Mouse (Mus musculus) stomach, embryonic 14.5 days (tissue): Measurements from ENCODE around the gene Cpn1. TPM values are rescaled to one million over a fixed set of nuclear protein-coding genes. Genes with fewer than 3 reads are reported as not detected.

Source experiments
- ATAC-seq: fragments of 200-750 bp; cut with Nextera tagmentation; 2 replicates; pipeline ENCODE4 v1.8.0; 2017; ENCODE audit warnings: low read depth, moderate TSS enrichment; ENCODE audit not compliant: insufficient number of reproducible peaks, insufficient read depth, low FRiP score
- H3K27ac ChIP-seq: fragments of 300-500 bp; sonication (generic); 2 replicates; pipeline ENCODE4 v1.5.1; 2014; ENCODE audit warnings: mild to moderate bottlenecking, low read length, moderate library complexity, mixed read lengths
- H3K27me3 ChIP-seq: fragments of 300-500 bp; sonication (generic); 2 replicates; pipeline ENCODE4 v1.6.1; 2014; ENCODE audit warnings: low read length, control low read depth, mixed read lengths; ENCODE audit not compliant: control insufficient read depth, insufficient read depth
- H3K36me3 ChIP-seq: fragments of 300-500 bp; sonication (generic); 2 replicates; pipeline ENCODE4 v1.6.1; 2014; ENCODE audit warnings: mild to moderate bottlenecking, control low read depth, low read length, moderate library complexity, mixed read lengths; ENCODE audit not compliant: control insufficient read depth, insufficient read depth
- H3K4me1 ChIP-seq: fragments of 300-500 bp; sonication (generic); 2 replicates; pipeline ENCODE4 v1.6.1; 2014; ENCODE audit warnings: low read length, control low read depth, mixed read lengths; ENCODE audit not compliant: control insufficient read depth, insufficient read depth
- H3K4me2 ChIP-seq: fragments of 300-500 bp; sonication (generic); replicated peaks from 2 replicates; pipeline ENCODE4 v1.6.1; 2014; ENCODE audit warnings: low read depth, low read length, control low read depth
- H3K4me3 ChIP-seq: fragments of 300-500 bp; sonication (generic); 2 replicates; pipeline ENCODE4 v1.5.1; 2014; ENCODE audit warnings: low read depth, low read length, control low read depth
- H3K9ac ChIP-seq: fragments of 300-500 bp; sonication (generic); replicated peaks from 2 replicates; pipeline ENCODE4 v1.6.1; 2014; ENCODE audit warnings: low read depth, mild to moderate bottlenecking, control low read depth, low read length, moderate library complexity, mixed read lengths
- H3K9me3 ChIP-seq: fragments of 300-500 bp; sonication (generic); 2 replicates; pipeline ENCODE4 v1.6.1; 2016; ENCODE audit warnings: low read depth, low read length, control low read depth; ENCODE audit not compliant: control insufficient read depth
- WGBS: fragments of 180-500 bp; shearing (Covaris S2); extraction: QIAGEN DNeasy Blood & Tissue Kit; methylation state at CpG from one replicate; pipeline ENCODE4 v1.1.7; 2014; 5-methylcytosine and 5-hydroxymethylcytosine counted together
- polyA plus RNA-seq: library from polyadenylated mRNA; unstranded; fragments of >200 nt; fragmentation: Nextera tagmentation; extraction: Ambion mirVana; gene quantifications from 2 replicates; pipeline ENCODE4 v1.2.1, GENCODE M21; 2014

The Cpn1 gene
- polyA plus RNA-seq, 1 experiment from 2014 or later: 46.3 TPM

- Histone ChIP-seq H3K4me1 (peaks cover 13% of the 10 kb centered on the region), H3K4me3 (peak within 1 kb of the TSS; percentile 68), H3K9ac (peak within 1 kb of the TSS; percentile 76), H3K27ac (peak within 1 kb of the TSS; percentile 21; the same call in 1 of the 2 replicates), H3K9me3 (no peaks in the 10 kb centered on the region), H3K4me2 (peak within 1 kb of the TSS; percentile 76), H3K27me3 (no peaks in the 10 kb centered on the region), H3K36me3 (no peaks in the 10 kb centered on the region)
- peak; percentile 82 for ATAC-seq
- 5% methylated on average over 62 of the region's 94 CpGs for WGBS
These were observed 46.3 kb downstream of the Cpn1 start, which contains the start of gene Dnmbp for GRCm38 (mm10) chr19:43939769-43940689. Gene Dnmbp, minus strand, starts transcription at chr19:43940191.

- H3K27me3 ChIP-seq: no peaks in the 10 kb centered on the region
These were observed 47.1 kb downstream of the Cpn1 start for GRCm38 (mm10) chr19:43939171-43939768.

GRCm38 (mm10) chr19:43938355-43938754, 48.0 kb downstream of the Cpn1 start:
- Histone ChIP-seq H3K9ac (no peak overlapping the region), H3K4me1 (peaks cover 13% of the 10 kb centered on the region), H3K27ac (no peak overlapping the region), H3K4me2 (peak overlapping the region; percentile 76), H3K9me3 (no peaks in the 10 kb centered on the region), H3K36me3 (no peaks in the 10 kb centered on the region), H3K27me3 (no peaks in the 10 kb centered on the region), H3K4me3 (no peak overlapping the region)
- ATAC-seq: no peak
- whole genome bisulfite sequencing: 18% methylated on average over 11 of the region's 11 CpGs

More at GRCm38 (mm10) chr19:43939171-43939768, 47.1 kb downstream of the Cpn1 start:
- Histone ChIP-seq H3K9ac (peak overlapping the region; percentile 76), H3K36me3 (no peaks in the 10 kb centered on the region), H3K4me1 (peaks cover 13% of the 10 kb centered on the region), H3K4me2 (peak overlapping the region; percentile 76), H3K4me3 (peak overlapping the region; percentile 68), H3K27ac (no peak overlapping the region), H3K9me3 (no peaks in the 10 kb centered on the region)
- WGBS: 18% methylated on average over 16 of the region's 16 CpGs
- peak; percentile 24; the same call in 1 of the 2 replicates for ATAC-seq

GRCm38 (mm10) chr19:43930926-43931325, 55.4 kb downstream of the Cpn1 start:
- Histone ChIP-seq H3K9me3 (no peaks in the 10 kb centered on the region), H3K36me3 (no peaks in the 10 kb centered on the region), H3K4me3 (no peak overlapping the region), H3K4me1 (0 out of 2 replicates have a peak, but pooled peaks cover 3% of the 10 kb centered on the region), H3K9ac (no peak overlapping the region), H3K27me3 (no peaks in the 10 kb centered on the region), H3K27ac (no peak overlapping the region), H3K4me2 (no peak overlapping the region)
- ATAC-seq: no peak
- 97% methylated on average over 6 of the region's 6 CpGs for WGBS

GRCm38 (mm10) chr19:43930366-43930765, 56.0 kb downstream of the Cpn1 start:
- no peak overlapping the region for H3K9ac ChIP-seq
- WGBS: 10% methylated on average over 7 of the region's 7 CpGs
- ATAC-seq: no peak
- no peaks in the 10 kb centered on the region for H3K27me3 ChIP-seq
- no peaks in the 10 kb centered on the region for H3K9me3 ChIP-seq
- H3K36me3 ChIP-seq: no peaks in the 10 kb centered on the region
- H3K4me1 ChIP-seq: 0 out of 2 replicates have a peak, but pooled peaks cover 3% of the 10 kb centered on the region
- no peak overlapping the region for H3K27ac ChIP-seq
- H3K4me3 ChIP-seq: no peak overlapping the region
- no peak overlapping the region for H3K4me2 ChIP-seq

- no peak overlapping the region for H3K27ac ChIP-seq
- no peaks in the 10 kb centered on the region for H3K36me3 ChIP-seq
- WGBS: 34% methylated on average over 11 of the region's 11 CpGs
- H3K4me1 ChIP-seq: 0 out of 2 replicates have a peak, but pooled peaks cover 3% of the 10 kb centered on the region
- no peak overlapping the region for H3K4me3 ChIP-seq
- no peak overlapping the region for H3K9ac ChIP-seq
- no peaks in the 10 kb centered on the region for H3K27me3 ChIP-seq
- no peaks in the 10 kb centered on the region for H3K9me3 ChIP-seq
- no peak overlapping the region for H3K4me2 ChIP-seq
- ATAC-seq: no peak
These were observed 56.5 kb downstream of the Cpn1 start for GRCm38 (mm10) chr19:43929869-43930268.

- Histone ChIP-seq H3K27me3 (no peaks in the 10 kb centered on the region), H3K9ac (no peak overlapping the region), H3K36me3 (no peaks in the 10 kb centered on the region), H3K27ac (no peak overlapping the region), H3K4me2 (no peak overlapping the region), H3K9me3 (no peaks in the 10 kb centered on the region), H3K4me1 (0 out of 2 replicates have a peak, but pooled peaks cover 3% of the 10 kb centered on the region), H3K4me3 (no peak overlapping the region)
- 55% methylated on average over 5 of the region's 5 CpGs for WGBS
- ATAC-seq: no peak
These were observed 58.4 kb downstream of the Cpn1 start for GRCm38 (mm10) chr19:43927967-43928366.

- Histone ChIP-seq H3K27ac (no peak overlapping the region), H3K4me3 (no peak overlapping the region), H3K9ac (no peak overlapping the region), H3K36me3 (no peaks in the 10 kb centered on the region), H3K9me3 (no peaks in the 10 kb centered on the region), H3K4me1 (0 out of 2 replicates have a peak, but pooled peaks cover 3% of the 10 kb centered on the region), H3K27me3 (no peaks in the 10 kb centered on the region), H3K4me2 (no peak overlapping the region)
- 67% methylated on average over 10 of the region's 10 CpGs for WGBS
- no peak for ATAC-seq
These were observed 59.3 kb downstream of the Cpn1 start for GRCm38 (mm10) chr19:43927057-43927456.
